Mouse (Mus musculus) olfactory bulb, adult 2 months (tissue): ENCODE measurements around the gene Cnih3. TPM values are rescaled to one million over a fixed set of nuclear protein-coding genes. Genes with fewer than 3 reads are reported as not detected.

Source experiments
- H3K27ac ChIP-seq: fragments of 200-500 bp; 2 replicates; pipeline ENCODE4 v1.5.1; 2012; ENCODE audit warnings: low read depth, low read length; ENCODE audit not compliant: insufficient read depth
- H3K4me1 ChIP-seq: fragments of 200-500 bp; 2 replicates; pipeline ENCODE4 v1.6.1; 2012; ENCODE audit warnings: low read length; ENCODE audit not compliant: control insufficient read depth, insufficient read depth
- H3K4me3 ChIP-seq: fragments of 200-500 bp; 2 replicates; pipeline ENCODE4 v1.5.1; 2012; ENCODE audit warnings: mild to moderate bottlenecking, low read depth, low read length, moderate library complexity; ENCODE audit not compliant: insufficient read depth
- CTCF ChIP-seq: fragments of 200-500 bp; IDR thresholded peaks from 2 replicates; pipeline ENCODE4 v1.5.1; 2012; ENCODE audit warnings: low read depth, mild to moderate bottlenecking, low read length, moderate library complexity; ENCODE audit not compliant: insufficient read depth
- POLR2A ChIP-seq: fragments of 200-500 bp; IDR thresholded peaks from 2 replicates; pipeline ENCODE4 v1.6.1; 2012; ENCODE audit warnings: mild to moderate bottlenecking, low read depth, low read length, moderate library complexity; ENCODE audit not compliant: insufficient read depth
- WGBS: fragments of 180-500 bp; shearing (Covaris S2); methylation state at CpG from one replicate; pipeline ENCODE4 v1.1.7; 2018; 5-methylcytosine and 5-hydroxymethylcytosine counted together
- polyA plus RNA-seq: library from polyadenylated mRNA; stranded (reverse); fragments of >200 nt; gene quantifications from 2 replicates; pipeline ENCODE4 v1.2.4, GENCODE M21; 2012; ENCODE audit warnings: low replicate concordance; ENCODE audit not compliant: missing spikeins, insufficient read depth, insufficient read length

Gene Cnih3
- polyA plus RNA-seq, 1 experiment, result not detected

GRCm38 (mm10) chr1:181426406-181426805, 74.0 kb downstream of the Cnih3 start:
- H3K4me1 ChIP-seq, result peaks cover 21% of the 10 kb centered on the region
- H3K27ac ChIP-seq, result no peak overlapping the region
- no peak for TF ChIP-seq CTCF
- no peak for TF ChIP-seq POLR2A
- H3K4me3 ChIP-seq, result no peak overlapping the region
- 84% methylated on average over 5 of the region's 5 CpGs for WGBS

- TF ChIP-seq POLR2A (no peak), CTCF (no peak)
- peak overlapping the region; percentile 77 for H3K27ac ChIP-seq
- 39% methylated on average over 5 of the region's 5 CpGs for WGBS
- H3K4me3 ChIP-seq, result no peak overlapping the region
- peaks cover 17% of the 10 kb centered on the region for H3K4me1 ChIP-seq
Measured at GRCm38 (mm10) chr1:181433263-181433662, 80.8 kb downstream of the Cnih3 start.

- peaks cover 17% of the 10 kb centered on the region for H3K4me1 ChIP-seq
- no peak overlapping the region for H3K4me3 ChIP-seq
- 56% methylated on average over 5 of the region's 5 CpGs for WGBS
- no peak overlapping the region for H3K27ac ChIP-seq
- TF ChIP-seq CTCF (no peak), POLR2A (no peak)
Measured at GRCm38 (mm10) chr1:181435414-181435813, 83.0 kb downstream of the Cnih3 start.

- H3K4me3 ChIP-seq, result no peak overlapping the region
- WGBS, result 77% methylated on average over 8 of the region's 8 CpGs
- H3K27ac ChIP-seq, result no peak overlapping the region
- peaks cover 5% of the 10 kb centered on the region for H3K4me1 ChIP-seq
- TF ChIP-seq CTCF, result no peak
- no peak for TF ChIP-seq POLR2A
Measured at GRCm38 (mm10) chr1:181440982-181441603, 88.7 kb downstream of the Cnih3 start.

- TF ChIP-seq CTCF (no peak), POLR2A (no peak)
- Histone ChIP-seq H3K27ac (no peak overlapping the region), H3K4me1 (peaks cover 5% of the 10 kb centered on the region), H3K4me3 (no peak overlapping the region)
- 75% methylated on average over 7 of the region's 7 CpGs for WGBS
Measured at GRCm38 (mm10) chr1:181441654-181442241, 89.3 kb downstream of the Cnih3 start.

GRCm38 (mm10) chr1:181445041-181445440, 92.6 kb downstream of the Cnih3 start:
- 84% methylated on average over 5 of the region's 5 CpGs for WGBS
- Histone ChIP-seq H3K27ac (no peak overlapping the region), H3K4me3 (no peak overlapping the region), H3K4me1 (peaks cover 5% of the 10 kb centered on the region)
- TF ChIP-seq POLR2A (no peak), CTCF (no peak)

- H3K27ac ChIP-seq, result no peak overlapping the region
- TF ChIP-seq CTCF (no peak), POLR2A (no peak)
- no peak overlapping the region for H3K4me3 ChIP-seq
- 66% methylated on average over 1 of the region's 1 CpGs for WGBS
- H3K4me1 ChIP-seq, result peaks cover 5% of the 10 kb centered on the region
Measured at GRCm38 (mm10) chr1:181445630-181446257, 93.3 kb downstream of the Cnih3 start.

- H3K4me1 ChIP-seq, result no peaks in the 10 kb centered on the region
- TF ChIP-seq CTCF, result no peak
- no peak for TF ChIP-seq POLR2A
- H3K4me3 ChIP-seq, result no peak overlapping the region
- H3K27ac ChIP-seq, result no peak overlapping the region
- WGBS, result 42% methylated on average over 6 of the region's 6 CpGs
Measured at GRCm38 (mm10) chr1:181446591-181447114, 94.2 kb downstream of the Cnih3 start.

GRCm38 (mm10) chr1:181447576-181447975, 95.1 kb downstream of the Cnih3 start:
- TF ChIP-seq POLR2A (no peak), CTCF (no peak)
- WGBS, result 74% methylated on average over 4 of the region's 4 CpGs

More at GRCm38 (mm10) chr1:181447576-181447975, 95.1 kb downstream of the Cnih3 start:
- Histone ChIP-seq H3K4me1 (no peaks in the 10 kb centered on the region), H3K27ac (no peak overlapping the region), H3K4me3 (no peak overlapping the region)
